Mouse (Mus musculus): ENCODE results near the gene Icmt.

Gene Icmt

DNA sequence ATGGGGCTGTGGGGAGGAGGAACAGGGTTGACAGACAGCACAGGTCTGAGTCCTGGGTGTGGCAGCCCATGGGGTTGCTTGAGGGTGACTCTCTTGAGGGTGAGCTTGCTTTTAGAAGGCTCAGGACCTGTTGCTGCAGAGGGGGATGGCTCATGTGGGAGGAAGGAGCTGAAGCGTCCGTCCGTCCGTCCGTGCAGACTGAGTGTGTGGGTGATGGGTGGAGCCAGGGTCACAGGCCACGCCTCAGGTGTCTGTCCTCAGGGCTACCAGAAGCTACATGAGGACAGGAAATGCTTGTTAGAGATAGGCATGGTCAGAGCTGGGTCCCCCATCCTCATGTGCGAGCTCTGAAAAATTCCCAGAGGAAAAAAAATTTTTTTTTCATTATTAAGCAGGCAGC lies 47.6 kb downstream of the Icmt start:
- no peak for DNase-seq

DNA sequence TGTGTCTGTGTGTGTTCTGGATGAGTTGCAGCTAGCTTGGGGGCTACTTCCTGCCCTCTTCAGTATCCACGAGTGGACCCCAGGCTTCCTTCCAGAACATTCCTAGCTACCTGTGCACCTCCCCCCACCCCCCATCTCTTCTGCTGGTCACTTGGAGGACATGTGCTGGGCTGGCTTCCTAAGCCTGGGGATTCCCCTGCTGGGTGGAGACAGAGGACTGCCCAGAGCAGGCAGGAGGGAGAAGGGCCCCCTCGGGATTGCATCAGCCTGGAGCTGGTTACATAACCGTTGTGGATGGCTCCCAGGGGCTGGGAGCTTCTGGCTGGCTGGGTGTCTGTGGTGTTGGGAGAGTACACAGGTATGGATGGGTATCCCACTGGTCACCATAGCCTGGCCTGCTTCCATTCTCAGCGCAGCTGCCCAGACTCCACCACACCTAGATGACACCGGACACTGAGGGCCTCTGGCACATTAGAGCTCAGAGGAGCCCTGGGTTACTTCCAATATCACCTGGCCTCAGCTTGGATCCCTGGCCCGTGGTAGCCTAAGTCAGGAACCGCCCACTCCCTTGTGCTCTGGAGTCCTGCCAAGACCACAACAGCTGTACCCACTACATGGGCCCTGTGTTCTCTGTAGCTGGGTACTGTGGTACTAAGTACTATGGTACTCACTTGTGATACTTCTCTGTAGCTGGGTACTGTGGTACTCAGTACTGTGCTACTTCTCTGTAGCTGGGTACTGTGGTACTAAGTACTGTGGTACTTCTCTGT lies 48.3 kb downstream of the Icmt start:
- DNase-seq = peak; percentile 71

DNA sequence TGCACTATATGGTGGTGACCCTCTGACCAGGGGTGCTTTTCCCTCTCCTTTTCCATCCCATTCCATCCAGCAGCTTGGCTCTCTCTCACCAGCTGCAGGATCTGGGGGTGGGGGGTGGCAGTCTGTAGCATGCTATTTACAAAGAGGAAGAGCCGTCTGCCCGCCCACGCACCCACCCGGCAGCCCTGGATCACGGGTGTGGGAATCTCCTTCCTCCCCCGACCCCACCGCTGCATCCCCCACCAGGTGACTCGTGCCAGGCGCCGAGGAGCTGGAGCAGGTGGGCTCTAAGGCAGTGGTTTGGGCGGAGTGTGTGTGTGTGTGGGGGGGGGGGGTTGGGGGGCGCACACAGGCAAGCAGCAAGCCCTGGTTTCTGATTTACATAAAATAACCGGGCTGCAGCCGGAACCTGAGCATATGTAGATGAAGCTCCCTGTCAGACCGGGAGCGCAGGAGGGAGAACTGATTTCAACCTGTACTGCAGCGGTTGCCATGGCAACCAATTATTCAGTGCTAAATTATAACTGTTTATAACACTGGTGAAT lies 52.9 kb downstream of the Icmt start:
- DNase-seq = peak; percentile 90

DNA sequence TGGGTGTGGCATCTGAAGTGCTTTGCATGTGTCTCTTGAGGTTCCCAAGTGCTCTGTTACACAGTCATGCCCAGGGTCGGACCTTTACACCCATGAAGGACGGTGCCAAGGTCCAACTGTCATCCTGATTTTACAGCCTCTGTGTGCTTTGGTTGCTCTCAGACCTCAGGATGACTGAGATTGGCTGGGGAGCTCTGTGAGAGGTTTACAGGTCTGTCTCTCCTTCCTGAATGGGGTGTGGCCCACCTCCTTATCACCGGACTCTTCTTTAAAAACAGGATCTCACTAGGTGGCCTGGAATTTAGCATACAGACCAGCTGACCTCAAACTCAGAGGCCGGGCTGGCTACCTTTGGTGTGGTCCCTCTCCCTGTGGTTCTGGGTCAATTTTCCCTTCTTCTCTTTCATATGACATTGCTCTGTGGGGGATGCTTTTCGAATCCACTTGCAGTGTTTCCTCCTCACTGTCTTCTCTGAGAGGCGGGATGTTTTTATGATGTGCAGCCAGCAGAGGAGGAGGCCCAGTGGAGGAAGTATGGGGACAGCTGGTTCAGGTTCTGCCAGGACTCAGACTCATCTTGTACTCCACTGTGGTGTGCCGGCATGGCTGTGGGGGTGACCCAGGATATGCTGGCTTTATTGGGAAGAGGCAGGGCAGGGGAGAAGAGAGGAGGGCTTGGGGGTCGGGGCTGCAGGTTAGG lies 53.8 kb downstream of the Icmt start:
- no peak for DNase-seq

DNA sequence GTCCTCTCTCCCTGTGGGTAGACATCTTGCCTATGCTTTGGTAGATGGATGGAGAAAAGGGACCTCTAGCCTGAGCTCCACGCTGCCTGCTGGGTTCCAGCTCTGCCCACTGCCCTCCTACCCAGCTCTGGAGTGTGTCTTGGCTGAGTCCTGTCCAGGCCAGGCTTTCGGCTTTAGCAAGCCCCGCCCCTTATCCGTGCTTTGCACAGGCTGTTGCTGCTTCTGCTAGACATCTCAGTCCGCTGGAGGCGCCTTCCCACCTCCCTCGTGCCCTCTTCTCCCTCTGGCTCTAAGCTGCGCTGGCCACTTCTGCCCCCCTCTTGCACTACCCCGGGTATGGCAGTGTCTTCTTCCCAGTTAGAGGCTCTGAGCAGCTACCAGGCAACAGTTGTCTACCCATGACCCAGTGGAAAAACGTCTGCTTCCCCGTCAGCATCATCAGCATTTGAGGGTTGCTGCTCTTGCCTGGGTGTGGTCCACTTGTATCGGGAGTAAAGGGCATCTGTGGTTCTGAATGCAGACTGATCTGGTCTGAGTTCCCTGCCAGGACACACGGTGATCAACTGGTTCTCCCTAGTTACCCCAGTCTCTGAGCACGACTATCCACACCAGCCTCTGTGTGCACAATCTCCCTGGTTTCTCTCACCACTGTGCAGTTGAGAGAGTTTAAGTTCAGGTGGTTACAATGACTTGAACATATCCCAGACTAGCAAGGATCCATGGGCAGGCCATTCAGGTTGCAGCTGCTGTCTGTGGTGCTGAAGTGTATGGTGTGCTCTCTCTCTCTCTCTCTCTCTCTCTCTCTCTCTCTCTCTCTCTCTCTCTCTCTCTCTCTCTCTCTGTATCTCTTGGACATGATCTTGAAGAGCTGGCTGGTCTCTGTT lies 54.6 kb downstream of the Icmt start:
- no peak for DNase-seq

DNA sequence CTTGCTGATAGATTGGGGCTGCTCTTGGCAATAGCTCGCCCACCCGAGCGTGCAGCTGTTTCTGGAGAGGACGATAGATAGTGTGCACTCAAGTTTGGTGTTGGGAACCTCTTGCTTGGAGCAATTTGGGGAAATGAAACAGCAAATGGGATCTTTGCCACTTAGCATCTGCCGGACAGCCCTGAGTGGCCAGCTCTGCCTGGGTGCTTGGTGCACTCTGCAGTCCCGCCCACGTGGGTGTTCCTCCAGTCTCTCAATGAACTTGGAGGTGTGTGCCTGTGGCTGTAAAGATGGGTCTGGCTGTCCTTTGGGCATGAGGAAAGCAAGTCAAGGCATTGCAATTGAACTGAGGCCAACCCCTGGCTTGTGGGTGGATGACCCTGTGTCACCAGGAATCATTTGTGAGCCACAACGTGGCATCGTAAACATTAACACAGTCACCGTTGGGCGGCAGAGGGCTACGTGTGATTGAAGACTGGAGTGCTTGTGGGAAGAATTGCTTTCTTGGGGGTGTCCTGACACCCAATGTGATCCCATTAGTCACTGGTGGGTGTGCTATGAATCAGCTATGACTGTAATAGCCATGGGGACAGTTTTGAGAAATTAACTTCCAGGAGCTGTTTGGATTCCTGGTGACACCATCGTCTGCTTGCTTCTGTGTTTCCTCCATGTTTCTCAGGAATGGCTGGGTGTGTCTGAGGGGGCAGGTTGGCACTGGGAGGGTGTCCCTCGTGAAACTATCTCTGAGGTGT lies 57.0 kb downstream of the Icmt start:
- peak; percentile 61 for DNase-seq

DNA sequence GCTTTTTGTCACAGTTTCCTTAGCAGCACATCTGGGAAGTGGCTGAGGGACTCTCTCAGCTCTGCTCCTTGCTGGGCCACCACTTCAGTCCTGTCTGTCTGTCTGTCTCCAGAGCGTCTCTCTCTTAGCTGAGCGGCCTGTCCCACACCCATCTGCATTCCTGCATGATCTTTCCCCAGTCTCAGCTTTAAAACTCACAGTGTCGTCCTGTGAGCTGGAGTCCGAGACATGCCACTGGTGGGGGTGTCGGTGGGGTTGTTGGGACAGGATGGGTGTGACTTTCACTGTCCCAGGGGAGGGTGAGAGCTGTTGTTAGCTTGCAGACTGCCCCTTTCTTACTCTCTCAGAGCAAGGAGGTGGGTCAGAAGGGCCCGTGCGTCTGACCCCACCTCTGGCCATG lies 58.6 kb downstream of the Icmt start:
- DNase-seq = no peak
